ENCODE assay signal across 1 mouse cellular context in genomic region chr5:146883053-146883452, GRCm38 (mm10).
TF ChIP-seq lines count a peak whose summit lies in the region.

No protein-coding gene starts in this region.

TF ChIP-seq in CH12.LX, 34 proteins besides CTCF, POLR2A, EP300 and RAD21:
- TF ChIP-seq MAFK (IDR thresholded peaks at IDR 0.05; ENCODE audit: insufficient replicate concordance, low read length) = no peak
- TF ChIP-seq SMC3 (IDR thresholded peaks at IDR 0.05; ENCODE audit: low read depth, low read length) = peak; percentile 28; the same call in 1 of the 2 replicates
